Mouse (Mus musculus) limb, embryonic 15.5 days (tissue): ENCODE results near the gene Calm5. TPM values are rescaled to one million over a fixed set of nuclear protein-coding genes. Genes with fewer than 3 reads are reported as not detected.
"Not testable (repeated sequence)": the region's sequence is repeated elsewhere in the genome, so short reads cannot be mapped to it uniquely, and the experiment has no call there.

Source experiments
- ATAC-seq: fragments of 200-750 bp; cut with Nextera tagmentation; 2 replicates; pipeline ENCODE4 v1.8.0; 2017; ENCODE audit warnings: low read depth, moderate TSS enrichment; ENCODE audit not compliant: insufficient number of reproducible peaks, low FRiP score, low TSS enrichment
- H3K27ac ChIP-seq: fragments of 300-500 bp; sonication (generic); 2 replicates; pipeline ENCODE4 v1.5.1; 2015; ENCODE audit warnings: moderate library complexity, mild to moderate bottlenecking, inconsistent platforms
- H3K27me3 ChIP-seq: fragments of 300-500 bp; sonication (generic); 2 replicates; pipeline ENCODE4 v1.6.1; 2015; ENCODE audit warnings: inconsistent platforms
- H3K36me3 ChIP-seq: fragments of 300-500 bp; sonication (generic); 2 replicates; pipeline ENCODE4 v1.6.1; 2015; ENCODE audit warnings: inconsistent platforms
- H3K4me1 ChIP-seq: fragments of 300-500 bp; sonication (generic); 2 replicates; pipeline ENCODE4 v1.6.1; 2015; ENCODE audit warnings: inconsistent platforms
- H3K4me2 ChIP-seq: fragments of 300-500 bp; sonication (generic); 2 replicates; pipeline ENCODE4 v1.6.1; 2015; ENCODE audit warnings: mild to moderate bottlenecking, inconsistent platforms
- H3K4me3 ChIP-seq: fragments of 300-500 bp; sonication (generic); 2 replicates; pipeline ENCODE4 v1.5.1; 2015; ENCODE audit warnings: mild to moderate bottlenecking, inconsistent platforms
- H3K9ac ChIP-seq: fragments of 300-500 bp; sonication (generic); 2 replicates; pipeline ENCODE4 v1.6.1; 2015; ENCODE audit warnings: inconsistent platforms
- H3K9me3 ChIP-seq: fragments of 300-500 bp; sonication (generic); 2 replicates; pipeline ENCODE4 v1.6.1; 2016; ENCODE audit warnings: inconsistent platforms
- WGBS: fragments of 180-500 bp; shearing (Covaris S2); methylation state at CpG from one replicate; pipeline ENCODE4 v1.1.7; 2015; 5-methylcytosine and 5-hydroxymethylcytosine counted together
- polyA plus RNA-seq: library from polyadenylated mRNA; unstranded; fragments of >200 nt; fragmentation: Nextera tagmentation; extraction: Ambion mirVana; gene quantifications from 2 replicates; pipeline ENCODE4 v1.2.1, GENCODE M21; 2015

Gene Calm5
- polyA plus RNA-seq, 1 experiment from 2014 or later: 3.2 TPM

GRCm38 (mm10) chr13:3895397-3895980 is 41.5 kb downstream of the Calm5 start:
- 85% methylated on average over 8 of the region's 8 CpGs for WGBS
- Histone ChIP-seq H3K9ac (no peak overlapping the region), H3K27ac (no peak overlapping the region), H3K9me3 (no peaks in the 10 kb centered on the region), H3K4me3 (no peak overlapping the region), H3K4me2 (no peak overlapping the region), H3K27me3 (no peaks in the 10 kb centered on the region), H3K36me3 (peaks cover 9% of the 10 kb centered on the region), H3K4me1 (peaks cover 16% of the 10 kb centered on the region; the same call in 1 of the 2 replicates)
- no peak for ATAC-seq

GRCm38 (mm10) chr13:3896032-3896431 is 42.1 kb downstream of the Calm5 start:
- Histone ChIP-seq H3K9ac (no peak overlapping the region), H3K4me3 (no peak overlapping the region), H3K4me2 (no peak overlapping the region), H3K27ac (no peak overlapping the region), H3K27me3 (no peaks in the 10 kb centered on the region), H3K4me1 (peaks cover 16% of the 10 kb centered on the region; the same call in 1 of the 2 replicates), H3K9me3 (no peaks in the 10 kb centered on the region), H3K36me3 (peaks cover 9% of the 10 kb centered on the region)
- 89% methylated on average over 6 of the region's 6 CpGs for WGBS
- ATAC-seq: no peak

GRCm38 (mm10) chr13:3896913-3897312 is 42.9 kb downstream of the Calm5 start:
- 30% methylated on average over 5 of the region's 5 CpGs for WGBS
- Histone ChIP-seq H3K36me3 (peaks cover 9% of the 10 kb centered on the region), H3K27ac (no peak overlapping the region), H3K4me2 (no peak overlapping the region), H3K9me3 (no peaks in the 10 kb centered on the region), H3K4me1 (peaks cover 11% of the 10 kb centered on the region; the same call in 1 of the 2 replicates), H3K27me3 (no peaks in the 10 kb centered on the region), H3K4me3 (no peak overlapping the region), H3K9ac (no peak overlapping the region)
- ATAC-seq: no peak

GRCm38 (mm10) chr13:3898202-3898601 is 44.2 kb downstream of the Calm5 start:
- H3K27me3 ChIP-seq, H3K4me2 ChIP-seq: not testable (repeated sequence)
- WGBS: 96% methylated on average over 5 of the region's 5 CpGs

GRCm38 (mm10) chr13:3899301-3899700 is 45.3 kb downstream of the Calm5 start:
- no peak overlapping the region for H3K4me3 ChIP-seq
- no peak overlapping the region for H3K9ac ChIP-seq
- peaks cover 3% of the 10 kb centered on the region; the same call in 1 of the 2 replicates for H3K4me1 ChIP-seq
- H3K9me3 ChIP-seq: no peaks in the 10 kb centered on the region
- no peaks in the 10 kb centered on the region for H3K27me3 ChIP-seq
- ATAC-seq: no peak
- no peak overlapping the region for H3K27ac ChIP-seq
- 86% methylated on average over 9 of the region's 9 CpGs for WGBS
- H3K4me2 ChIP-seq: no peak overlapping the region
- peaks cover 9% of the 10 kb centered on the region for H3K36me3 ChIP-seq

More at GRCm38 (mm10) chr13:3898202-3898601, 44.2 kb downstream of the Calm5 start:
- not testable (repeated sequence) for ATAC-seq, H3K27ac ChIP-seq, H3K36me3 ChIP-seq, H3K4me3 ChIP-seq, H3K9me3 ChIP-seq, H3K9ac ChIP-seq
- peaks cover 11% of the 10 kb centered on the region; the same call in 1 of the 2 replicates for H3K4me1 ChIP-seq

Other genes starting within 250 kb of the Calm5 start
- gene Fam208b, start 243.1 kb upstream of the Calm5 start, polyA plus RNA-seq: 15.3 and 15.7 TPM in 2 replicates
- 10.1 and 11.9 TPM in 2 replicates for gene Asb13, start 220.1 kb upstream of the Calm5 start, polyA plus RNA-seq
- 22.0 and 22.9 TPM in 2 replicates for gene Calml3, start 49.9 kb upstream of the Calm5 start, polyA plus RNA-seq
- 596 and 780 TPM in 2 replicates for gene Calm4, start 16.4 kb upstream of the Calm5 start, polyA plus RNA-seq
- 141 and 151 TPM in 2 replicates for gene Net1, start 64.0 kb downstream of the Calm5 start, polyA plus RNA-seq
- gene Tubal3, start 64.1 kb downstream of the Calm5 start, polyA plus RNA-seq: not detected in 2 replicates
- gene Ucn3, start 91.2 kb downstream of the Calm5 start, polyA plus RNA-seq: not detected in 2 replicates
- 2.1 and 2.7 TPM in 2 replicates for gene Akr1c14, start 194.8 kb downstream of the Calm5 start, polyA plus RNA-seq